Mouse (Mus musculus): ENCODE measurements at regions not wholly inside any gene's neighbourhood (a gene's known extent, or its start where the extent isn't known, plus 50 kb on each side); places are given as distances from the start of the nearest gene placed in this dataset.

- no peak for DNase-seq (ENCODE audit: low spot score in 2 of 2)
Measured at GRCm38 (mm10) chr1:92286013-92286965, 90.8 kb upstream of the Hdac4 start.

- DNase-seq (ENCODE audit: low spot score in 2 of 2) = no peak
Measured at GRCm38 (mm10) chr1:92284155-92284554, 88.7 kb upstream of the Hdac4 start.

GRCm38 (mm10) chr1:92277199-92277747, 81.8 kb upstream of the Hdac4 start:
- no peak for DNase-seq (ENCODE audit: low spot score in 2 of 2)

DNA sequence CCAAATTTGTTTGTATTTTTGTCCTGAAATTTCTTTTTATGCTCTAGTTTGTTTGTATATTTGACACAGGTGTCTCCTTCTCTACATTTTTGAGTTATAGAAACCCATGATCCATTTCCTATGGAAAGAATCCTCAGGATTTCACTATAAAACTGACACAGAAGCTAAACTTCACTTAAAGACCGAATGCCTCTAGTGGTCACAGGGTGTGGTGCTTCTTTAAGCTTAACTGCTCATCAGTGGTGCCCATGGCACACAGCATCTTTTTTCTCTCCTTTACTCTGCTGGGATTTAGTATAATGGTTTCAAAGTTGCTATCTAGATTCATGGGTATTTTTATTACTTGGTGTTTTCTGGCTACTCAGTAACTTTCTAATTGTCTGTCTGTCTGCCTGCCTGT, 79.9 kb upstream of the Hdac4 start:
- no peak for DNase-seq (ENCODE audit: low spot score in 2 of 2)

- DNase-seq (ENCODE audit: low spot score in 2 of 2) = no peak
Measured at GRCm38 (mm10) chr1:92273760-92274159, 78.3 kb upstream of the Hdac4 start.

GRCm38 (mm10) chr1:92271676-92272291, 76.3 kb upstream of the Hdac4 start:
- DNase-seq (ENCODE audit: low spot score in 2 of 2) = no peak

DNA sequence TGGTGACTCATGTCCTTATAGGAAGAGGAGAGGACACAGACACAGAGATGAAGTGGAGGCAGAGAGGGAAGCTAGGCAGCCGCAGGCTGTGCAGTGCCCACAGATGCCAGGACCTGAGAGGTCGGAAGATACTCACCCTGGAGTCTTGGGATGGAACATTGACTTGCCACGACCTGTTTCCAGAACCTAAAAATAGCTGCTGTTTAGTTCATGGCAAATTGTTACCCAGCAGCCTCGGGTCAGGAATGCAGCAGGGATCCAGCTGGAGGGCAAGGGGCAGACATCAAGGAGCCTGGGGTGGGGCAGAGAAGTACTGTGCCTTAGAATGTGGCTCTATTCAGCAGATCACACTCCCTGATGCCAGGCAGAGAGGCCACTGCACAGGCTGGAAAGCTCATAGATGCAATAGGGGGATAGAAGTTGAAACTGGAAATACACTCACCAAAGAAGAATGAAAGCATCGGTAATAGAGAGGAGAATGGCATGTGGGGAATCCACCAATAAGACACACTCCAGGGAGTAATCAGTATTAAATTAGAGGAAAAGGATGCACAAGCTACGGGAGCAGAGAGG, 75.1 kb upstream of the Hdac4 start:
- DNase-seq (ENCODE audit: low spot score in 2 of 2) = peak in 1 of 2 experiments; percentile 32

DNA sequence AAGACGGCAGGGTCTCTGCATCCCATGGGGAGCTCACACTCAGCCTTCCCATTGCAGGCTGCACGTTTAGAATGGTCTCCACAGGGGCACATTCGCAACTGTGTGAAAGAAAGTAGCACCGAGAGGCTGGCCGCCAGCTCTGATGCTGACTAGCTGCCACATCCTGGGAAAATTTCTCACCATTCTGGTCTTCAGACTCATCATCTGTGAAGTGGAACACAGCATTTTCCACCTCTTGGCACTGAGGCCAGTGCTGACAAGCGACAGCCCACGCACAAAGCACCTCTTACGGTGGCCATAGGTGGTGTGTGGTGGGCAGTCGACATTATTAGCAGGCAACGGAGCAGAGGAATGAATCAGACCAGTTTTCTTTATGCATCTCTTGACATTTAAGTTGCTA, 74.0 kb upstream of the Hdac4 start:
- DNase-seq (ENCODE audit: low spot score in 2 of 2) = no peak

DNA sequence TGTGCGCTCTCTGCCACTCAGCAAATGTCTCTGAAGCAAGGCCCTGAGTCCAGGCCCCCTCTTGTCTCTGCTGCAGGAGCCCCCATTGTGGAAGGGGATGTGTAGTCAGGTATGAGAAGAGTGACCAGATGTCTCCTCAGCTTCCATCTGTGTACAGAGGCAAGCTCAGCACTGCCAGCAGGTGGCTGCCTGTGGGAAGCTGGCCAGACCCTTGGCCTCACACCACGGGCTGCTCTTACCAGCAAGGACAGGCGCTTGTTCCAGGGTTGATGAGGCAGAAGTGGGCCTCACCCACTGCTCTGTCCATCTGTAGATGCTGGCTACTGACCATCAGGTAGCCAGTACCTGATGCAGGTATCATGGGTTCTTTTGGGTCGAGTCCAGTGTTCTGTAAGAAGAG, 69.4 kb upstream of the Hdac4 start:
- DNase-seq (ENCODE audit: low spot score in 2 of 2) = peak; percentile 15 to 57

GRCm38 (mm10) chr1:92259715-92260392, 64.4 kb upstream of the Hdac4 start:
- no peak for DNase-seq (ENCODE audit: low spot score in 2 of 2)

DNA sequence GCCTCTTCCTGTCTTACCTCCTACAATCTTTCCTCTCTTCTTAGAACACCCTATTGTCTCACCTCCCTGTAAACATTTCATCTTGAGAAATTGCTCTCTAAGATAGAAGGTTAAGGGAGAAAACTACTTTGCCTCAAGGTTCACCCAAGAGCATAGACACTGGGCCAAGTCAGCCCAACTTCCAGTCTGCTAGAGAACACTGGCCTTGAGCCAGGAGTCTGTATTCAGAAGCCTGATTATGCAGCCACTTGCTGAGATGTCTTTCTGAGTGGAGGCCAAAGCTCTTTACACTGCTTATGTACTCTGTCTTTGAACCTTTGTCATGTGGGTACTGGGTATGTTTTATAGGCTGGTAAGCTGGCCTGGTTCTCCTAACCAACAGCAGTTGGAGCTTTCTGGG, 62.5 kb upstream of the Hdac4 start:
- DNase-seq (ENCODE audit: low spot score in 2 of 2) = no peak

DNA sequence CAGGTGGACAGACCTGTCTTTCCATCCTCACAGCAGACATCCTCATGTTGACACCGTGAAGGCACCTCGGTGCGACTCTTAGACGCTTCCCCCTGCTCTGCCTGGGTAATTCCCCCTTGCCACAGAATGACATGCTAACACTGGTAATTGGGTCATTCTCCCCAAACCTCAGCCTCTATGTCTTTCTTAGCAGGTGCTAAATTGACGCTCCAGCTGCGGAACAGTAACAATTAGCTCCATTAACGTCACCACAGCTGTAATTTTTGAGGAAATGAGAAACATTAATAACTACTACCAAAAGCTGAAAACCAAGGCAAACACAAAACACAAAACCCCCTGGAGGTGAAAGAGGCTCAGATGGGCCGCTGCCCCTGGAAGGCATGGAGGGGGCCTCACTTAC, 57.6 kb upstream of the Hdac4 start:
- no peak for DNase-seq (ENCODE audit: low spot score in 2 of 2)

DNA sequence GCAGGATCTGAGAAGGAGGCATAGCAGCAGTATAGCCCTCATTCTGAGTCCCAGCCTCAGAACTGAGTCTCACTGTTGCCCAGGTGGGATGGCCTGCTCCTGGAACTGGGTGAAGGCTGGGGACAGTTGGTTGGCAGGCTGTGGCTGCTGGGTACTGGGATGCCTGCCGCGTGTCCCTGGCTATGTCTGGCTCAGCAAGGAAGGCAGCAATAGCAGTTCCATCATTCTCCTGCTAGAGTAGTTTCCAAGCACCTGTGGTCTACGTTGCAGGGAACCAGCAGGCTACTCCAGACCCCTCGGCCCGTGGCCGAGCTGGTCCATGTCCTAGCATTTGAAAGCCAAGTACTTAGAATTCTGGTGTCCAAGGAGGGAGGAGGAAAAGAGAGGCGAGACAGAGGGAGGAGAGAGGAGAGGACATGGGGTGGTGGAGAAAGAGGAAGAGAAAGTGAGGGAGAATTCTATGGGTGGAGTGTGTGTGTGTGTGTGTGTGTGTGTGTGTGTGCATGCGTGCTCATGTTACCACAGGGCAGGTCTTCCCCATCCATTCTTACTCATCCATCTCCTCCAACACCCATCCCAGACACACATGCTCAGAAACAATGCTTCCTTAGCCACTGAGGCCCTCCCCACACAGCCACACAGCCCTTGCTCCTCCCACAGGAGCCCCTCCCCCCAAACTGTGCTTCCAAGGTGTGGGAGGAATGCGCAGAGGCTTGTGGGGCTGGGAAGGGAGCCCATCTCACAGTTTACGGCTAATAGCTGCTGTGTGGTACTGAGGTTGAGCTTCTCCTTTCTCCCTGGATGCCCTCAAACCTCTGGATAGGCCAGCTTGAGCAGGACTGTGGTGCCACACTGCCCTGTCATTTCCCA, 55.3 kb upstream of the Hdac4 start:
- no peak for DNase-seq (ENCODE audit: low spot score in 2 of 2)

All from gastrocnemius, adult 8-10 months (tissue).